Mouse (Mus musculus) cortical plate, adult 2 months (tissue): ENCODE data around the gene Vcan. TPM values are rescaled to one million over a fixed set of nuclear protein-coding genes. Genes with fewer than 3 reads are reported as not detected.

ENCODE experiments used
- H3K27ac ChIP-seq: fragments of 200-500 bp; 2 replicates; pipeline ENCODE4 v1.5.1; 2012; ENCODE audit warnings: low read length, control low read depth, inconsistent platforms; ENCODE audit not compliant: insufficient read depth
- H3K4me1 ChIP-seq: fragments of 200-500 bp; 2 replicates; pipeline ENCODE4 v1.6.1; 2011; ENCODE audit warnings: low read length; ENCODE audit not compliant: control insufficient read depth, insufficient read depth
- H3K4me3 ChIP-seq: fragments of 200-500 bp; 2 replicates; pipeline ENCODE4 v1.5.1; 2011; ENCODE audit warnings: mild to moderate bottlenecking, low read length, control low read depth; ENCODE audit not compliant: insufficient read depth
- CTCF ChIP-seq: fragments of 200-500 bp; IDR thresholded peaks from 2 replicates; pipeline ENCODE4 v1.5.1; 2011; ENCODE audit warnings: mild to moderate bottlenecking, control low read depth, low read length; ENCODE audit not compliant: insufficient read depth; ENCODE audit errors: extremely low read depth
- POLR2A ChIP-seq: fragments of 200-500 bp; IDR thresholded peaks from 2 replicates; pipeline ENCODE4 v1.6.1; 2011; ENCODE audit warnings: mild to moderate bottlenecking, low read length, control low read depth; ENCODE audit not compliant: insufficient read depth; ENCODE audit errors: extremely low read depth
- polyA plus RNA-seq: library from polyadenylated mRNA; depleted of rRNA; stranded (reverse); fragments of >200 nt; gene quantifications from 2 replicates; pipeline ENCODE4 v1.2.3, GENCODE M21; 2012; rRNA removed

Gene Vcan
- polyA plus RNA-seq, result 6.3 and 8.9 TPM in 2 replicates

- Histone ChIP-seq H3K4me1 (peaks cover 2% of the 10 kb centered on the region; the same call in 1 of the 2 replicates), H3K27ac (no peak within 1 kb of the TSS), H3K4me3 (peak within 1 kb of the TSS; percentile 90)
- 0 out of 2 replicates have a peak, but pooled peaks have one; percentile 38 for TF ChIP-seq POLR2A
- no peak for TF ChIP-seq CTCF
Measured at GRCm38 (mm10) chr13:89741766-89742685, at the start of gene Vcan. Gene Vcan (minus strand): TSS chr13:89742509.

- Histone ChIP-seq H3K4me1 (no peaks in the 10 kb centered on the region), H3K27ac (no peak overlapping the region), H3K4me3 (no peak overlapping the region)
- TF ChIP-seq CTCF (no peak), POLR2A (no peak)
Measured at GRCm38 (mm10) chr13:89791475-89791874, 49.2 kb upstream of the Vcan start.

GRCm38 (mm10) chr13:89782886-89783285 is 40.6 kb upstream of the Vcan start:
- TF ChIP-seq POLR2A (no peak), CTCF (no peak)
- Histone ChIP-seq H3K4me1 (no peaks in the 10 kb centered on the region), H3K27ac (no peak overlapping the region), H3K4me3 (no peak overlapping the region)

- Histone ChIP-seq H3K4me1 (no peaks in the 10 kb centered on the region), H3K4me3 (no peak overlapping the region), H3K27ac (no peak overlapping the region)
- TF ChIP-seq POLR2A, result no peak
Measured at GRCm38 (mm10) chr13:89780276-89780675, 38.0 kb upstream of the Vcan start.

- TF ChIP-seq CTCF (peak; percentile 34; the same call in 1 of the 2 replicates), POLR2A (no peak)
Measured at GRCm38 (mm10) chr13:89779208-89779911, 37.1 kb upstream of the Vcan start.

GRCm38 (mm10) chr13:89777764-89778163 is 35.5 kb upstream of the Vcan start:
- Histone ChIP-seq H3K4me3 (no peak overlapping the region), H3K4me1 (no peaks in the 10 kb centered on the region), H3K27ac (no peak overlapping the region)
- TF ChIP-seq CTCF (no peak), POLR2A (no peak)

More at GRCm38 (mm10) chr13:89779208-89779911, 37.1 kb upstream of the Vcan start:
- H3K4me1 ChIP-seq, result no peaks in the 10 kb centered on the region
- no peak overlapping the region for H3K27ac ChIP-seq
- no peak overlapping the region for H3K4me3 ChIP-seq

GRCm38 (mm10) chr13:89777146-89777545 is 34.8 kb upstream of the Vcan start:
- no peaks in the 10 kb centered on the region for H3K4me1 ChIP-seq
- H3K4me3 ChIP-seq, result no peak overlapping the region
- TF ChIP-seq CTCF (no peak), POLR2A (no peak)
- H3K27ac ChIP-seq, result no peak overlapping the region

- H3K4me3 ChIP-seq, result no peak overlapping the region
- no peak overlapping the region for H3K27ac ChIP-seq
- TF ChIP-seq POLR2A (no peak), CTCF (no peak)
- no peaks in the 10 kb centered on the region for H3K4me1 ChIP-seq
Measured at GRCm38 (mm10) chr13:89766551-89766950, 24.2 kb upstream of the Vcan start.

GRCm38 (mm10) chr13:89765966-89766365 is 23.7 kb upstream of the Vcan start:
- H3K4me3 ChIP-seq, result no peak overlapping the region
- TF ChIP-seq CTCF (no peak), POLR2A (no peak)
- H3K4me1 ChIP-seq, result no peaks in the 10 kb centered on the region
- no peak overlapping the region for H3K27ac ChIP-seq
